Mouse (Mus musculus) kidney, adult 2 months (tissue): ENCODE measurements at regions not wholly inside any gene's neighbourhood (a gene's known extent, or its start where the extent isn't known, plus 50 kb on each side); places are given as distances from the start of the nearest gene placed in this dataset.
A peak's percentile ranks its signal among the peaks of the same experiment; 100 is the strongest.

Experiments used
- DNase-seq: peaks from one replicate; pipeline ENCODE4 v3.0.0; 2021
- H3K27ac ChIP-seq: fragments of 200-500 bp; 2 replicates; pipeline ENCODE4 v1.5.1; 2012; ENCODE audit warnings: low read depth, low read length, control low read depth, inconsistent platforms; ENCODE audit not compliant: insufficient read depth
- H3K27me3 ChIP-seq: fragments of 200-500 bp; replicated peaks from 2 replicates; pipeline ENCODE4 v1.6.1; 2012; ENCODE audit warnings: mild to moderate bottlenecking, moderate library complexity, low read length, inconsistent platforms; ENCODE audit not compliant: control insufficient read depth, insufficient read depth
- H3K36me3 ChIP-seq: fragments of 200-500 bp; 2 replicates; pipeline ENCODE4 v1.6.1; 2012; ENCODE audit warnings: mild to moderate bottlenecking, moderate library complexity, low read length, inconsistent platforms; ENCODE audit not compliant: control insufficient read depth, insufficient read depth
- H3K4me1 ChIP-seq: fragments of 200-500 bp; 2 replicates; pipeline ENCODE4 v1.6.1; 2011; ENCODE audit warnings: low read length; ENCODE audit not compliant: control insufficient read depth, insufficient read depth
- H3K4me3 ChIP-seq: fragments of 200-500 bp; 2 replicates; pipeline ENCODE4 v1.5.1; 2011; ENCODE audit warnings: mild to moderate bottlenecking, low read depth, low read length, control low read depth; ENCODE audit not compliant: insufficient read depth
- CTCF ChIP-seq: fragments of 200-500 bp; conservative IDR thresholded peaks from 2 replicates; pipeline ENCODE4 v1.5.1; 2011; ENCODE audit warnings: low read depth, mild to moderate bottlenecking, control low read depth, low read length, moderate library complexity, mixed read lengths; ENCODE audit not compliant: insufficient read depth, insufficient read length
- POLR2A ChIP-seq: fragments of 200-500 bp; IDR thresholded peaks from one replicate; pipeline ENCODE4 v1.6.1; 2011; ENCODE audit warnings: low read depth, low read length, control low read depth
- WGBS: fragments of 180-500 bp; shearing (Covaris S2); methylation state at CpG from one replicate; pipeline ENCODE4 v1.1.7; 2018; 5-methylcytosine and 5-hydroxymethylcytosine counted together

DNA sequence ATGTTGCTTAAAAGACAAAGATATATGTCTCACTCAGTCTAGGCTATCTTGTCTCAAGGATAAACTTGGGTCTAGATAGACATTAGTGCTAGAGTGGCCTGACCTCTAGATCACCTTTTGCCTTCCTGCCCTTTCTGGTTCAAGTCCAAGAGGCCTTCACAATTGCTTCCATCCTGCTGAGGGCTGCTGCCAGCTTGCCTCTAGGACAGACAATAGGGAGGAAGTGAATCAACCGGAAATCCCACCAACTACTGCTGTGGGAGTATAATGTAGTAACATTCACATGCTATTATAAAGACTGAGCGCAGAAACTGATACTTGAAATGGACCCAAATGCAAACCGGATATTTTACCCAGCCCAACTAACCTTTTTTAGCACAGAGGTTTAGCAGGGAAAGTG is 239.4 kb upstream of the Epha4 start:
- Histone ChIP-seq H3K36me3 (no peaks in the 10 kb centered on the region), H3K4me3 (no peak overlapping the region), H3K27me3 (no peaks in the 10 kb centered on the region), H3K27ac (no peak overlapping the region), H3K4me1 (no peaks in the 10 kb centered on the region)
- peak; percentile 20 for DNase-seq
- WGBS = 70% methylated on average over 3 of the region's 3 CpGs
- TF ChIP-seq CTCF (no peak), POLR2A (no peak)

DNA sequence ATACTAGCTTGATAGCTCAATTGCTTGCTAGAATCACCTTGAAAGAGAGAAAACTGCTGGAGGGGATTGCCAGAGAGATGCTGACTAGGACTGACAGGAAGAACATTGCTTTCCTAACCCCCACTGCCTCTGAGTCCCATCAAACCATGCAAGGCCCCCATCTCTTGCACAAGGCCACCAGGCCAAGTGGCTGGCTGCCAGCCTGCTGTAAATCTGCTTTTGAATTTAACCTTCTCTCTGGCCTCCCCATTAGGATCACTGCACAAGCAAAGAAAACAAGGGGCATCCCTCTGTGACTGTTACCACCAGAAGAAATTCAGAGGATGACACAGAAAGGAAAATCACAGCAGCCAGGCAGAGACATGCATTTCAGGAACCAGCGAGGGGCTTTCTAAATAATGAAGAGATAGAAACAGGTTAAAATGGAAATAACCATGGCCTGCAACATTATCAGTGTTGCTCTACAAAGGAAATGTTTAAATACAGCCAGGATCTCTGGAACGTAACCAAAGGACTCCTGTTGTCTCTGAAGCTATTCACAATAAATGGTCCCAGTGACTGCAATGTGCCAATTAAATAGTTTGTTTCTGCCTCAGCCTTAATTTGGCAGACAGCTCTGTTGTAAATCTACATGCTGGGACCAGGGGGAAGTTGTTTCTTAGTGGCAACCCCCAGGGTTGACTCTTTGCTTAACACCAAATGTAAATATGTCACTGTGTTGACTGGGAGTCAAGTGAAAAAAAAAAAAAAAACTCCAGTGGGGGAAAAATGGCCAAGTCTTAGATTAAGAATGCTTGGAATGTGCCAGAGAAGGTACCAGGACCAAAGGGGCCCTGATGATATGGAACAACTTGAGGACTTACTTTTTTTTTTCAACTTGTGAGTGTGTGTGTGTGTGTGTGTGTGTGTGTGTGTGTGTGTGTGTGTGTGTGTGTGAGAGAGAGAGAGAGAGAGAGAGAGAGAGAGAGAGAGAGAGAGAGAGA is 233.9 kb upstream of the Epha4 start:
- H3K36me3 ChIP-seq = no peaks in the 10 kb centered on the region
- H3K27me3 ChIP-seq = no peaks in the 10 kb centered on the region
- no peak overlapping the region for H3K4me3 ChIP-seq
- peak; percentile 34 for DNase-seq
- H3K27ac ChIP-seq = no peak overlapping the region
- 51% methylated on average over 2 of the region's 2 CpGs for WGBS
- no peak for TF ChIP-seq POLR2A
- no peak for TF ChIP-seq CTCF
- H3K4me1 ChIP-seq = no peaks in the 10 kb centered on the region

DNA sequence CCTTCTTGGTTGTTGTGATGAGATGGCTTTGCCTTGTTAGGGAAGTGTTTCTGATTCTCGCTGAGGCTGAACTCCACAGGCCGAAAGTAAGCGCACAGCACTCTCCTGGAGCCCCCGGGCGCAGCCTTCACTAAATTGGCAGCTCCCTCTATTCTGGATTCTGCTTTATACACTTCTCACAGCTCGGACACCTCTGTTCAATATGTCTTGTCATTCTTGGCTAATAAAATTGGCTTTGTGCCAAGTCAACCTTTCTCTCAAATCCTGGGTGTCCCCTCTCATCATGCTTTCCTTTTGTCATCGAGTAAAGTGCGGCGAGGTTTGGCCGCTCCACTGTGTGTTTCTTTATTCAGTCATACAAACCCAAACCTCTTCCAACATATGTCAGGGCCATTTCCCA is 217.2 kb upstream of the Epha4 start:
- H3K27ac ChIP-seq = no peak overlapping the region
- whole genome bisulfite sequencing = 92% methylated on average over 10 of the region's 10 CpGs
- no peaks in the 10 kb centered on the region for H3K4me1 ChIP-seq
- no peak for TF ChIP-seq CTCF
- TF ChIP-seq POLR2A = no peak
- no peak overlapping the region for H3K4me3 ChIP-seq
- H3K36me3 ChIP-seq = no peaks in the 10 kb centered on the region
- no peaks in the 10 kb centered on the region for H3K27me3 ChIP-seq
- no peak for DNase-seq

DNA sequence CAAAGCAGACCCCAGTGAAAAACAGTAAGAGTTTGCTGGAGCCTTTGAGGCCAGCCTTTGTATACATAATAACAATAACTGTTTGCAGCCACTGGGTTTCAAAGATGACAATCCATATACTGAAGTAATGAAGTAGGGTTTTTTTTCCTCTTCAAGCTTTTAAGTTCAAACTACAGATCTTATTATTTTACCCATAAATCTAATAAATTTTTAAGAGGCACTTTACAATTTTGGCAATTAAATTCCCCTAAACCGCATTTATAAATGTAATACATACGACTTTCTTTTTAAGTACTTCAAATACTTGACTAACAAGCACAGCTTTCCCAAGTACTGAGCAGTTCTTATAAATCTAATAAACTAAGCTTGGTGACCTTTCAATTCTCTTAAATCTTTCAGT is 212.7 kb upstream of the Epha4 start:
- H3K4me1 ChIP-seq = no peaks in the 10 kb centered on the region
- WGBS = 79% methylated on average over 2 of the region's 2 CpGs
- no peak overlapping the region for H3K4me3 ChIP-seq
- H3K27ac ChIP-seq = no peak overlapping the region
- H3K27me3 ChIP-seq = no peaks in the 10 kb centered on the region
- no peaks in the 10 kb centered on the region for H3K36me3 ChIP-seq
- TF ChIP-seq CTCF = no peak
- no peak for TF ChIP-seq POLR2A
- no peak for DNase-seq

DNA sequence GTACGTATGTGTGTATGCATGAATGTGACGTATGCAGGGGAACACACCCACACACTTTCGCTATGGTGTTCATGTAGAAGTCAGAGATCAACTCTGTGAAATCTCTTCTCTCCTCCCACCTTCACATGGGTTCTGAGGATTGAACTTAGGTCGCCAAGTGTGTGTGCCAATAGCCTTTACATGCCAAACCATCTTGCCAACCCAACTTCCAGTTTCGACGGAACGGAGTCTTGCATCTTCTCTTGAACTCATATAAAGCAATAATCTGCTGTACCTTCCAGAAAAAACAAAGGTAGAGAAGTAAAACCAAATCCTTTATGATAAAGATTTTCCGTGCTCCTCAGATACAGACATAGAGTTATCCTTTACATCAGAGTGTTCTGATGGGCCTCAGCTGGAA is 208.4 kb upstream of the Epha4 start:
- Histone ChIP-seq H3K27ac (no peak overlapping the region), H3K36me3 (no peaks in the 10 kb centered on the region), H3K4me1 (no peaks in the 10 kb centered on the region), H3K4me3 (no peak overlapping the region), H3K27me3 (no peaks in the 10 kb centered on the region)
- no peak for TF ChIP-seq POLR2A
- no peak for TF ChIP-seq CTCF
- no peak for DNase-seq
- 92% methylated on average over 8 of the region's 8 CpGs for WGBS

DNA sequence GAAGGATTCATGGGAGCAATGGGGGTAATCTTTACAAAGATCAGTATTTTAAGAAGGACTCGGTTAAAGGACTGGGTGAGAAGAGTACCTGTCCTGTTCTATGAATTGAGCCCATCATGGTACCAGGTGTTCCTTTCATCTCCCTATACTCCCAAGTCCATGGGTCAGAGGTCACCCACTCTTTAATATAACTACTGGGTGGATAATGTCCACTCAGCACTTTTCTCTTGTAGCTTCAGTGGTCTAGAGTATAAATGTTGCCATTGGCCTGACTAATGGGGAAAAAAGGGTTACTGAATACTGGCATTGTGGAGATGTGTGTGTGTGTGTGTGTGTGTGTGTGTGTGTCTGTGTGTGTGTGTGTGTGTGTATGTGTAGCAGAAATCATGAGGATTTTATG is 206.0 kb upstream of the Epha4 start:
- H3K27ac ChIP-seq = no peak overlapping the region
- DNase-seq = no peak
- TF ChIP-seq CTCF (no peak), POLR2A (no peak)
- no peak overlapping the region for H3K4me3 ChIP-seq
- no peaks in the 10 kb centered on the region for H3K36me3 ChIP-seq
- no peaks in the 10 kb centered on the region for H3K27me3 ChIP-seq
- 100% methylated on average over 1 of the region's 1 CpGs for WGBS
- no peaks in the 10 kb centered on the region for H3K4me1 ChIP-seq

DNA sequence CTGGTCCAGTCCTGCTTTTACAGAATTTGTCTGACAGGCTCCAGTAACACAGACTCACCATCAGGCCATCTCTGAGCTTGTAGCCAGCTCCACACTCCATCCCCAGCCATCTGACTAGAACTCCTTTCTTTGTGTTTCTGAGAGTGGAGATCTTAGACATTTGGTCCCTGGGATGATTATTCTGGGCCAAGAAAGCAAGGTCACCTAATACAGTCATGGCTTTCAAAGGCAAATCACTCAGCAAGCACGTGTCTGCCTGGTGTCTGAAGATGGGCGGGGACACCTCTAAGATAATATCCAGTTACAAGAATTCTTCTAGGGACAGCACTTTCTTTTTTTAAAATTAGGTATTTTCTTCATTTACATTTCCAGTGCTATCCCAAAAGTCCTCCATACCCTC is 198.1 kb upstream of the Epha4 start:
- DNase-seq = no peak
- Histone ChIP-seq H3K27ac (no peak overlapping the region), H3K27me3 (no peaks in the 10 kb centered on the region), H3K4me1 (no peaks in the 10 kb centered on the region), H3K36me3 (no peaks in the 10 kb centered on the region), H3K4me3 (no peak overlapping the region)
- TF ChIP-seq CTCF = no peak
- no peak for TF ChIP-seq POLR2A
- WGBS = 69% methylated on average over 2 of the region's 2 CpGs
